Mouse (Mus musculus) neural tube, embryonic 13.5 days (tissue): ENCODE data around the gene Rnf121. TPM values are rescaled to one million over a fixed set of nuclear protein-coding genes. Genes with fewer than 3 reads are reported as not detected.
"Not testable (repeated sequence)": the region's sequence is repeated elsewhere in the genome, so short reads cannot be mapped to it uniquely, and the experiment has no call there.

ENCODE experiments used
- ATAC-seq: fragments of 200-750 bp; cut with Nextera tagmentation; 2 replicates; pipeline ENCODE4 v1.8.0; 2017; ENCODE audit warnings: low read depth, mild to moderate bottlenecking, moderate TSS enrichment, moderate library complexity
- H3K27ac ChIP-seq: fragments of 300-500 bp; sonication (generic); replicated peaks from 2 replicates; pipeline ENCODE4 v1.5.1; 2015; ENCODE audit warnings: moderate library complexity, mild to moderate bottlenecking, inconsistent platforms
- H3K27me3 ChIP-seq: fragments of 300-500 bp; sonication (generic); 2 replicates; pipeline ENCODE4 v1.6.1; 2015; ENCODE audit warnings: mild to moderate bottlenecking, inconsistent platforms
- H3K36me3 ChIP-seq: fragments of 300-500 bp; sonication (generic); 2 replicates; pipeline ENCODE4 v1.6.1; 2015; ENCODE audit warnings: mild to moderate bottlenecking, inconsistent platforms
- H3K4me1 ChIP-seq: fragments of 300-500 bp; sonication (generic); replicated peaks from 2 replicates; pipeline ENCODE4 v1.6.1; 2015; ENCODE audit warnings: inconsistent platforms
- H3K4me2 ChIP-seq: fragments of 300-500 bp; sonication (generic); 2 replicates; pipeline ENCODE4 v1.6.1; 2015; ENCODE audit warnings: inconsistent platforms, mild to moderate bottlenecking, moderate library complexity
- H3K4me3 ChIP-seq: fragments of 300-500 bp; sonication (generic); 2 replicates; pipeline ENCODE4 v1.5.1; 2015; ENCODE audit warnings: mild to moderate bottlenecking, inconsistent platforms
- H3K9ac ChIP-seq: fragments of 300-500 bp; sonication (generic); 2 replicates; pipeline ENCODE4 v1.6.1; 2015; ENCODE audit warnings: moderate library complexity, mild to moderate bottlenecking, inconsistent platforms
- H3K9me3 ChIP-seq: fragments of 300-500 bp; sonication (generic); 2 replicates; pipeline ENCODE4 v1.6.1; 2016; ENCODE audit warnings: inconsistent platforms
- WGBS: fragments of 180-500 bp; shearing (Covaris S2); methylation state at CpG from one replicate; pipeline ENCODE4 v1.1.7; 2015; 5-methylcytosine and 5-hydroxymethylcytosine counted together
- polyA plus RNA-seq: library from polyadenylated mRNA; unstranded; fragments of >200 nt; fragmentation: Nextera tagmentation; extraction: Ambion mirVana; gene quantifications from 2 replicates; pipeline ENCODE4 v1.2.1, GENCODE M21; 2015

Rnf121 gene
- polyA plus RNA-seq, 1 experiment from 2014 or later: 30.7 TPM

- Histone ChIP-seq H3K36me3 (peaks cover 26% of the 10 kb centered on the region), H3K27me3 (no peaks in the 10 kb centered on the region), H3K9ac (no peak overlapping the region), H3K27ac (no peak overlapping the region), H3K4me3 (no peak overlapping the region), H3K4me1 (peaks cover 33% of the 10 kb centered on the region), H3K4me2 (no peak overlapping the region), H3K9me3 (no peaks in the 10 kb centered on the region)
- ATAC-seq: no peak
- 94% methylated on average over 3 of the region's 3 CpGs for WGBS
Measured at GRCm38 (mm10) chr7:102061353-102061752, 3.9 kb downstream of the Rnf121 start.

DNA sequence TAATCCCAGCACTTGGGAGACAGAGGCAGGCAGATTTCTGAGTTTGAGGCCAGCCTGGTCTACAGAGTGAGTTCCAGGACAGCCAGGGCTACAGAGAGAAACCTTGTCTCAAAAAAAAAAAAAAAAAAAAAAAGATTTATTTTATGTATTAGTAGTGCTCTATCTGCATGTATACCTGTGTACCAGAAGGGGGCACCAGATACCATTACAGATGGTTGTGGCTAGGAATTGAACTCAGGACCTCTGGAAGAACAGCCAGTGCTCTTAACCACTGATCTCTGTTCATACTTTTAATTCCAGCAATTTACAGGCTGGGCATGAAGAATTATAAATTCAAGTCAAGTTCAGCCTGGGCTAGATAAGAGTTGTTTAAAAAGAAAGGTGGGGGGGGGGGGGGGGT, 16.7 kb downstream of the Rnf121 start:
- H3K4me2 ChIP-seq, H3K9ac ChIP-seq, H3K27ac ChIP-seq, H3K4me3 ChIP-seq, H3K9me3 ChIP-seq, H3K27me3 ChIP-seq, ATAC-seq, H3K4me1 ChIP-seq: not testable (repeated sequence)
- peaks cover 26% of the 10 kb centered on the region for H3K36me3 ChIP-seq

DNA sequence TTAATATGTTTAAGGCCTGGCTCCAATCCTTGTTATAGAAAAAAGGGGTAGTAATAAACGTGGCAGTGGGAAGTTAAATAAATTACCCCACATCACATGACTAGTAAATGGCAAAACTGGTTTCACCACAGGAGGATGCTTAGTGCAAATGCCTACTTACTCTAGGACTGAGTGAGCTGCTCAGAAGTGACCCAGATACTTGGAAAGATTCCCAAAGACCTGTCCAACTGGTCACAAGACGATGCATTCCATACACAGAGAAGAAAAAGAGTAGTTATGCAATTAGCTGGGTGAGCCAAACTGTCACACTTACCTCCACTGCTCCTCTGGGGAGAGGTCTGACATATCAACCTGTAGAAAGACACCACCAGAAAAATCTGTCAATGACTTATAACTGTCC, 23.0 kb downstream of the Rnf121 start:
- H3K27ac ChIP-seq: no peak overlapping the region
- peaks cover 50% of the 10 kb centered on the region for H3K36me3 ChIP-seq
- no peaks in the 10 kb centered on the region for H3K9me3 ChIP-seq
- H3K4me2 ChIP-seq: no peak overlapping the region
- WGBS: 78% methylated on average over 2 of the region's 2 CpGs
- ATAC-seq: no peak
- H3K27me3 ChIP-seq: no peaks in the 10 kb centered on the region
- H3K4me1 ChIP-seq: 0 out of 2 replicates have a peak, but pooled peaks cover 4% of the 10 kb centered on the region
- H3K9ac ChIP-seq: no peak overlapping the region
- H3K4me3 ChIP-seq: no peak overlapping the region

GRCm38 (mm10) chr7:102037318-102037717, 28.0 kb downstream of the Rnf121 start:
- WGBS: 93% methylated on average over 3 of the region's 3 CpGs
- no peak for ATAC-seq
- H3K27ac ChIP-seq: no peak overlapping the region

GRCm38 (mm10) chr7:102035534-102035933, 29.7 kb downstream of the Rnf121 start:
- Histone ChIP-seq H3K4me2 (no peak overlapping the region), H3K9ac (no peak overlapping the region), H3K27me3 (no peaks in the 10 kb centered on the region), H3K9me3 (no peaks in the 10 kb centered on the region), H3K36me3 (peaks cover 98% of the 10 kb centered on the region), H3K4me1 (no peaks in the 10 kb centered on the region), H3K4me3 (no peak overlapping the region), H3K27ac (no peak overlapping the region)
- no peak for ATAC-seq
- 96% methylated on average over 2 of the region's 2 CpGs for WGBS

More at GRCm38 (mm10) chr7:102037318-102037717, 28.0 kb downstream of the Rnf121 start:
- no peak overlapping the region for H3K9ac ChIP-seq
- H3K4me2 ChIP-seq: no peak overlapping the region
- peaks cover 95% of the 10 kb centered on the region for H3K36me3 ChIP-seq
- no peak overlapping the region for H3K4me3 ChIP-seq
- H3K4me1 ChIP-seq: no peaks in the 10 kb centered on the region
- H3K9me3 ChIP-seq: no peaks in the 10 kb centered on the region
- H3K27me3 ChIP-seq: no peaks in the 10 kb centered on the region

DNA sequence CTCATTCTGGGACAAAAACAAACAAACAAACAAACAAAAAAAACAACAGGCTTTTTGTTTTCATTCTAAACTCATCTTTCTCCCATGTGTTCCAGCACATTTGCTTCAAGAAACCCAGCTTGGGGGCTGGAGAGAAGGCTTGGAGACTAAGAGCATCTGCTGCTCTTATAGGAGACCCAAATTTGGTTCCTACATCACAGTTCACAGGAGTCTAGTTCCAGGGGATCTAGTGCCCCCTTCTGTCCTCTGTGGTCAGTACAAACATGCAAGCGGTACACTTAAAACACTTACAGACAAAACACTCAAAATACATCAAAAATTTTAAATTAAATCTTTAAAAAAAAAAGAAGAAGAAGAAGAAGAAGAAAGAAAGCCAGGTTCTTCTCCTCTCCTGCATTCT, 30.4 kb downstream of the Rnf121 start:
- Histone ChIP-seq H3K27ac (no peak overlapping the region), H3K27me3 (no peaks in the 10 kb centered on the region), H3K9me3 (no peaks in the 10 kb centered on the region), H3K4me2 (no peak overlapping the region), H3K9ac (no peak overlapping the region), H3K4me1 (no peaks in the 10 kb centered on the region), H3K4me3 (no peak overlapping the region), H3K36me3 (peaks cover 96% of the 10 kb centered on the region)
- ATAC-seq: no peak
- 94% methylated on average over 1 of the region's 1 CpGs for WGBS

DNA sequence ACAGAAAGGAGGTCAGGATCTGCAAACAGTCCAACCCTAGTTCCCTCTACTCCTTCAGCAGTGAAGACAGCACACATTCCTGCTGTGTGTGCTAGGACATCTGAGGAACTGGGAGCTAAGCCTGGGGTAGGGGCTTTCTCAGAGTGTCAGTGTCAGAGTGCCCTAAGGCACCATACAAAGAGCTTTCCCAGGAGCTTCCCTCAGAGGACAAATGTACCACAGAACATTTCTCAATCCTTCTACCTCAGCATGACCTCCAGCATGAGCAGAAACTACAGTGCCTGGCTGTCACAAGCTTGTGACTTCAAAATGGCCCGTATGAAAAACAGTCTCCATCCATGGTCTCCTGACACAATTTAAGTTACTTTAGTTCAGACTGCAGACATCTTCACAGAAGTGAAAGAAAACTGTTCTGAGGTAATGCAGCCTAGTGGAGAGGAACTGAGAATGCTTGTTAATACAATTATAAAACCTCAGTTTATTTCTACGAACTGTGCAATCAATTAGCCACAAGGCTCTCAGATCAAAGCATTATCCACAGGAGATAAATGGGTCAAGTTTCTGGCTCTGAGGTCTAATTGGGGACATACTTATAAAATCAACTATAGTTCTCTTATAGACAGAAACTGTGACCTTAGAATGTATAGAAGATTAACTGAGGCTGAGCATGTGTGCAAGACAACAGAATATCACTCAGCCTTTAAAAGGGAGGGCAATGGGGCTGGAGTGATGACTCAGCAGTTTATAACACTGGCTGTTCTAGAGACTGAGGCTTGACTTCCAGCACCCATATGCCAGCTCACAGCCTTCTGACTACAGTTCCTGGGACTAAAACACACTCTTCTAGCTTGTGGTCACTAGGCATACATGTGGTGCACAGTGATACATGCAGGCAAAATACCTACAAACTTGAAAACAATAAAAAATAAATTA, 39.8 kb downstream of the Rnf121 start:
- no peak overlapping the region for H3K27ac ChIP-seq
- peaks cover 86% of the 10 kb centered on the region for H3K36me3 ChIP-seq

GRCm38 (mm10) chr7:102023821-102024220, 41.4 kb downstream of the Rnf121 start:
- no peak overlapping the region for H3K4me2 ChIP-seq
- H3K36me3 ChIP-seq: peaks cover 89% of the 10 kb centered on the region
- WGBS: 96% methylated on average over 9 of the region's 9 CpGs
- H3K4me1 ChIP-seq: no peaks in the 10 kb centered on the region
- H3K27me3 ChIP-seq: no peaks in the 10 kb centered on the region
- ATAC-seq: no peak
- no peak overlapping the region for H3K4me3 ChIP-seq
- H3K9ac ChIP-seq: no peak overlapping the region
- no peak overlapping the region for H3K27ac ChIP-seq
- no peaks in the 10 kb centered on the region for H3K9me3 ChIP-seq

More for the DNA sequence above, 39.8 kb downstream of the Rnf121 start:
- Histone ChIP-seq H3K4me2 (no peak overlapping the region), H3K4me3 (no peak overlapping the region), H3K9ac (no peak overlapping the region), H3K9me3 (no peaks in the 10 kb centered on the region), H3K27me3 (no peaks in the 10 kb centered on the region), H3K4me1 (no peaks in the 10 kb centered on the region)
- WGBS: 80% methylated on average over 2 of the region's 2 CpGs
- no peak for ATAC-seq

GRCm38 (mm10) chr7:102020934-102021333, 44.3 kb downstream of the Rnf121 start:
- 71% methylated on average over 2 of the region's 2 CpGs for WGBS
- not testable (repeated sequence) for H3K9ac ChIP-seq, H3K4me3 ChIP-seq, H3K27ac ChIP-seq, H3K27me3 ChIP-seq, H3K4me1 ChIP-seq, H3K9me3 ChIP-seq, H3K4me2 ChIP-seq
- H3K36me3 ChIP-seq: peaks cover 96% of the 10 kb centered on the region
- ATAC-seq: 0 out of 2 replicates have a peak, but pooled peaks have one; percentile 26

DNA sequence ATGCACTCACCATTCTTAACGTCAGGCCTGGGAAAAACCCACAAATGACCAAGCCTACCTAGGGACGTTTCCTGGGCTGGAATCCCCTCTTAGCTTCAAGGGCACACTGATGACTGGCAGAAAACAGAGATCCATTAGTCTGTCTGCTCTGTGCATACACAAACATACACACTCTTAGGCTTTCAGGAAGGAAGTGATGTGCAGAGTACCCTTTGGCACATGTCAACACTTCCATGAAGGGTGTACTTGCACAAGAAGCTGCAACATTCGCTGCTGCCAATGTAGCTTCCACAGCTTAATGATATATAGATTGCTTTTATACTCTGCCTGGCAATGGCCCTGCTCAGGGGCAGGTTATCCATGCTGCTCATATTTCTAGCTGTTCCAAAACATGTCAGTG, 45.9 kb downstream of the Rnf121 start:
- ATAC-seq: no peak

DNA sequence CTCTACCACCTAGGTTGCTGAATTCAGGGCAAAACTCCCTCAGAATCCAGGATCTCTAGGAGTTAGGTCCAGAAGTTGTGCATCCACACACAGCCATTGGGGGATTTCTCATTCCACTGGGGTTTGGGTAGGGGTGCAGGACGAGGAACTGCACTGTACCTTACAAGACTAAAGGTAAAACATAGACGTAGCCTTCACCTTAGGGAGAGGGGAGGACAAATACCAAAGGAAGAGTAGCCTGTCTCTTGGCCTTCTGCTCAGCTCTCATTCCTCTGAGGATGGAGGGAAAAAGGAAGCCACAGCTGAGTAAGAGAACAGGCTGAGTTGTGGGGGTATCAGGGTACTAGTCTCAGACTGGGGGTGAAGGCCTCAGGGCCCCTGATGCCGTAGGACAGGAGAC, 46.7 kb downstream of the Rnf121 start, which contains the start of gene Il18bp:
TSS of gene Il18bp (minus strand) at position 101 of the 400 bp plus-strand sequence.
- H3K9ac ChIP-seq: no peak within 1 kb of the TSS
- ATAC-seq: no peak
- no peaks in the 10 kb centered on the region for H3K27me3 ChIP-seq
- H3K4me1 ChIP-seq: no peaks in the 10 kb centered on the region
- H3K36me3 ChIP-seq: peaks cover 97% of the 10 kb centered on the region
- WGBS: 92% methylated on average over 3 of the region's 3 CpGs
- no peak within 1 kb of the TSS for H3K27ac ChIP-seq
- no peak within 1 kb of the TSS for H3K4me3 ChIP-seq
- H3K4me2 ChIP-seq: no peak within 1 kb of the TSS
- H3K9me3 ChIP-seq: no peaks in the 10 kb centered on the region

More for the DNA sequence above, 45.9 kb downstream of the Rnf121 start:
- Histone ChIP-seq H3K9ac (no peak overlapping the region), H3K27ac (no peak overlapping the region), H3K9me3 (no peaks in the 10 kb centered on the region), H3K4me2 (no peak overlapping the region), H3K36me3 (peaks cover 97% of the 10 kb centered on the region), H3K4me1 (no peaks in the 10 kb centered on the region), H3K27me3 (no peaks in the 10 kb centered on the region), H3K4me3 (no peak overlapping the region)
- 70% methylated on average over 3 of the region's 3 CpGs for WGBS

- H3K9me3 ChIP-seq: no peaks in the 10 kb centered on the region
- ATAC-seq: no peak
- H3K4me2 ChIP-seq: no peak overlapping the region
- WGBS: 86% methylated on average over 7 of the region's 7 CpGs
- no peak overlapping the region for H3K9ac ChIP-seq
- H3K36me3 ChIP-seq: peaks cover 97% of the 10 kb centered on the region
- H3K4me1 ChIP-seq: no peaks in the 10 kb centered on the region
- no peak overlapping the region for H3K27ac ChIP-seq
- H3K27me3 ChIP-seq: no peaks in the 10 kb centered on the region
- no peak overlapping the region for H3K4me3 ChIP-seq
Measured at GRCm38 (mm10) chr7:102018034-102018433, 47.2 kb downstream of the Rnf121 start.
